Mouse (Mus musculus) erythroblast, embryonic 14.5 days (primary cell): ENCODE measurements around the gene Mios.

Experiments used
- GATA1 ChIP-seq: IDR thresholded peaks from 2 replicates; pipeline ENCODE4 v1.6.1; 2012; ENCODE audit warnings: low read length, inconsistent platforms, mixed read lengths
- TAL1 ChIP-seq: IDR thresholded peaks from 3 replicates; pipeline ENCODE4 v1.6.1; 2012; ENCODE audit warnings: low read length, inconsistent platforms, mixed read lengths

GRCm38 (mm10) chr6:8210661-8211060 is 1.6 kb downstream of the Mios start:
- TF ChIP-seq TAL1 (no peak), GATA1 (no peak)
